Mouse (Mus musculus): Measurements from ENCODE around the gene Gatb. TPM values are rescaled to one million over a fixed set of nuclear protein-coding genes. Genes with fewer than 3 reads are reported as not detected.
A peak's percentile ranks its signal among the peaks of the same experiment; 100 is the strongest.

Gene Gatb
- 26.5 and 29.5 TPM in 2 replicates for polyA plus RNA-seq (2016; fragmentation: Nextera tagmentation; extraction: Ambion mirVana)

DNA sequence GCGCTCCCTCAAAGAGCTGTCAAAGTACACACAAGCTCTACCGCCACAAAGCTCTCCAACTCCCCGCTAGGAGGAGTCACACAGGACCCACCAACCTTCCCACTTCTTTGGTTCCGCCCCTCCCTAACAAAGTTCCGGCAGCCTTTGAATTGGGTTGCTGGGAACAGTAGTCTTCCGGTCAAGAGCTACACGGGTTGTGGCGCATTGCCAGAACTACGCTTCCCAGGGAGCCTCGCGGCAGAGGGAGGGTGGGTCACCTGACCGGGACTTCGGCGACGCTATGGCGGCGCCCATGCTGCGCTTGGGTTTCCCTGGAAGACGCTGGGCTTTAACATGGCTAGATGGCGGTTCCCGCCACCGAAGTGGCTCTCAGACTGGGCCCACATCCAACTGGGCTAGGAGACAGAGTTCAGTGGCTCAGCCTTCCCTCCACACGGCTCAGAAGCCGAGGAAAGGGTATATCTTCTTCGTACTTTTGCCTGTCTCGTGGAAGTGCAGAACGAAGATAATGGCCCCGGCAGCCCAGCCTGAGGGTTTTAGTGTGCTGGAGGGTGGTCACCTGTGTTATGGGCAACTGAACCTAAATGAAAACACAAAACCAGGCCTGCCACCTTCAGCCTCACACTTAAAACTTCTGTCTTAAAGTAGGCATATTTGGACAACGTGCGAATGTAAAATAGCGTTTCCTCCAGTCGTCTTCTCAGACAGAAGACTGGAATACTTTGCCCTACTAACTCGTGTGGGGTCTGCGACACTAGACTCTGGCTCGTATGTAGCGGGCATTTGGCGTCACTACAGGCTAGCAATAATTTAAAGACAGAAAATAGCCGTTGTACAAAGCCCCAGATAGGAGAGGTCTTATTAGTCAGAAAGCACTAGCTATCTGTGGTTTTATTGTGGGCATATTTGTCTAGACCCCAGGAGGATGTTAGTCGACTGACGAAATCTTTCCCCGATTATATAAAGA is at the start of gene Gatb:
TSS of gene Gatb (plus strand) at position 256 of the 967 bp plus-strand sequence.
- no peaks in the 10 kb centered on the region for H3K36me3 ChIP-seq
- peak within 1 kb of the TSS; percentile 84 for H3K4me3 ChIP-seq
- H3K9me3 ChIP-seq (replicated peaks), result no peaks in the 10 kb centered on the region
- H3K27me3 ChIP-seq (ENCODE audit: low read depth, poor library complexity, severe bottlenecking), result no peaks in the 10 kb centered on the region
- WGBS, result 4% methylated on average over 41 of the region's 41 CpGs
- H3K27ac ChIP-seq, result peak within 1 kb of the TSS; percentile 93
- DNase-seq (ENCODE audit: low spot score), result peak; percentile 93
- 0 out of 2 replicates have a peak, but pooled peaks cover 9% of the 10 kb centered on the region for H3K4me1 ChIP-seq

DNA sequence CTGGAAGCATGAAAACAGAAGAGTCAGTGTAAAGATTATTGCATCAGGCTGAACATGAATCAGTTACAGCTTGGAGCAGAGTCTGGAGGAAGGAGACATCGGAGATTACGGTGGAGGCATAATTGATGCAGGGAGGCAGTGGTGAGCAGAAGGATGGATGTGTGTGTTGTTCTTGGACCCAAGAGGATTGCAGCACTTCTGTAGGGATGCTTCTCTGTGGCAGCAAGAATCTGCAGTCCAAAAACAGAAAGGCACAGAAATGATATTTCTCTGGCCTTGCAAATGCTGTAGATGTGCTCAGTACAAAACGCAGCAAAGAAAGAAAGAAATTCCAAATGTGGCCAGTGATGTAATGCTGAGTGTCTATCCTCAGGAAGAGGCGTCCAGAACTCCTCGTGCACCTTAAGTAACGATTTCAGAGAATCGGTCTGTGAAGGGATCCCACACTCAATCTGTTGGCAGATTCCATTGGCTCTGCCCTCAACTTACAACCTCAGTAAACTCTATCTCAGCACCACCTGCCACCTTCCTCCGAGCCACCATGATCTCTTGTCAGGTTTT is 43.2 kb upstream of the Gatb start:
- H3K4me3 ChIP-seq, result no peak overlapping the region
- no peaks in the 10 kb centered on the region for H3K9me3 ChIP-seq (replicated peaks)
- peaks cover 29% of the 10 kb centered on the region for H3K4me1 ChIP-seq
- no peaks in the 10 kb centered on the region for H3K36me3 ChIP-seq
- no peak overlapping the region for H3K27ac ChIP-seq
- no peaks in the 10 kb centered on the region for H3K27me3 ChIP-seq (ENCODE audit: low read depth, poor library complexity, severe bottlenecking)
- DNase-seq (ENCODE audit: low spot score), result no peak
- 90% methylated on average over 8 of the region's 8 CpGs for WGBS

DNA sequence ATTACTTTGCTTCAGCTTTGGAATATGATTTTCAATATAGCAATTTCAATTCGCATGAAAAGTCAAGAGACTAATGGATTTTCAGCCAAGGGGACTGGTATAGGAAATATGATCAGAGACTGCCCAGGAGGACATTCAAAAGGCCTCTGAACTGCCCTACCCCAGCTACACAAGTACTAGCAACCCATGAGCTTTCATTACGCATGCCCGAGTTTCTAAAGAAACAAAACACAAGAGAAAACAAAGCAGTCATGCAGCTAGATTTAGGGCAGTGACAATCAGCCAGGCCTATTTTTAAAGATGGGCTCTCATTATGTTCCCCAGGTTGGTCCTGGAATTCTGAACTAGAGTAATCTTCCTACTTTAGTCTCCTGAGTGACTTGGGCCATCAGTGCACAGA is 41.5 kb upstream of the Gatb start:
- peaks cover 42% of the 10 kb centered on the region for H3K4me1 ChIP-seq
- 90% methylated on average over 3 of the region's 3 CpGs for WGBS
- no peaks in the 10 kb centered on the region for H3K36me3 ChIP-seq
- H3K27me3 ChIP-seq (ENCODE audit: low read depth, poor library complexity, severe bottlenecking), result no peaks in the 10 kb centered on the region
- H3K9me3 ChIP-seq (replicated peaks), result no peaks in the 10 kb centered on the region
- no peak for DNase-seq (ENCODE audit: low spot score)
- H3K27ac ChIP-seq, result no peak overlapping the region
- H3K4me3 ChIP-seq, result no peak overlapping the region

DNA sequence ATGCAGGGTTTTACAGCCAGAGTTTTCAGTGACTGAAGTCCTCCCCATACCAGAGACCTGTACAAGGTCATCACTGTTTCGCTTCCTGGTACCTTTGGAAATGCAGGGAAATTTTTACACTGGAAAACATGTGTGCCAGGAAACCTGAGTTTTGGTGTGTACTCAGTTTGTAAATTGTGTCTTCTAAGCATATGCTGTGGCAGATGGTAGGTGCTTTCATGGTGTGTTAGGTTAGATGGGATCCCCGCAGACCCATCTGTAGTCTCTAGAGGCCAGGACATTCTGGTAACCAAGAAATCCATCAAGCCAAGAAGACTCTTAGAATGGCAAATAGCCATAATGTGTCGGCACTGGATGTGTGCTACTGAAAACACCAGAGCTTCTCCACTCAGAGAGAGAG is 38.9 kb upstream of the Gatb start:
- peaks cover 37% of the 10 kb centered on the region for H3K4me1 ChIP-seq
- WGBS, result 89% methylated on average over 3 of the region's 3 CpGs
- no peak overlapping the region for H3K4me3 ChIP-seq
- no peaks in the 10 kb centered on the region for H3K9me3 ChIP-seq (replicated peaks)
- no peaks in the 10 kb centered on the region for H3K36me3 ChIP-seq
- no peaks in the 10 kb centered on the region for H3K27me3 ChIP-seq (ENCODE audit: low read depth, poor library complexity, severe bottlenecking)
- no peak for DNase-seq (ENCODE audit: low spot score)
- H3K27ac ChIP-seq, result 0 out of 2 replicates have a peak overlapping the region, but pooled peaks have one; percentile 46

DNA sequence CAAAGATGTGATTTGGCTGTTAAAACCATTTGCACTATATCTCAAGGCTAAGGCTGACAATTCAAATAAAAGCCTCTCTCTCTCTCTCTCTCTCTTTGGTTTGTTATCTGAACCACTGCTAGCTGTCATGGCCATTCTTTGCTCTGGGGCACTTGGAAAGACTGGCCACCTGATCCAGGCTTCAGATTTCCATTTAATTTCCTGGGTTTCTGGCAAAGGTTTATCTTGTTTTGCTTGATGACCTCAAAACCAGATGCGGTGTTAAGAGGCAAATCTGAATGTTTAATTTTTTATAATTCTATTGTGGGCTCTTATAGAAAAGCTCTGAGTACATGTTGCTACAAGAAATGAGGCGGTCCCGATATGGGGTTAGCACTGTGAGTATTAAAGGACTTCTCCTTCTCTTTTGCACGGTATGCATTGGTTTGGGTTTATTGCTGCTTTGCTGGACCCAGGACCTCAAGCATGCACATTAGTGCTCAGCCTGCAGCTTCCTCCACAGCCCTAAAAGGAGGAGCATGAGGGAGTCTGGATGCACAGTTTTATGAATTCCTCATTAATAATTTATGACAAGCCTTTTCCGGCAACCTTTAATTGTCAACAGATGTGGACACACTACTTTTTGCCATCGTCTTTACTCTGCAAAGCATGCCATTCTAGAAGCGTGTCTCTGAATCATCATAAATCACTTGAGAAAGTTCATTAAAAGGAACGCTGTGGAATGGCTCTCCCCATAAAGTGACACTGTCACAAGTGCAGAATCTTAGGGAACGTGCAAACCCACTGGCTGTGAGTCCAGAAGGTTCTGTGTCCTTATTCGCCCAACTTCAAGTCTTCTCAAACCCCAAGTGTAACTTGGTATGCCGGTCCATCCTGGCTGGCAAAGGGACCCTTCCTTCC is 38.0 kb upstream of the Gatb start:
- Histone ChIP-seq H3K27me3 (ENCODE audit: low read depth, poor library complexity, severe bottlenecking) (no peaks in the 10 kb centered on the region), H3K4me3 (no peak overlapping the region), H3K4me1 (peaks cover 37% of the 10 kb centered on the region), H3K36me3 (no peaks in the 10 kb centered on the region), H3K27ac (0 out of 2 replicates have a peak overlapping the region, but pooled peaks have one; percentile 1), H3K9me3 (replicated peaks) (no peaks in the 10 kb centered on the region)
- 49% methylated on average over 11 of the region's 11 CpGs for WGBS
- DNase-seq (ENCODE audit: low spot score), result no peak

DNA sequence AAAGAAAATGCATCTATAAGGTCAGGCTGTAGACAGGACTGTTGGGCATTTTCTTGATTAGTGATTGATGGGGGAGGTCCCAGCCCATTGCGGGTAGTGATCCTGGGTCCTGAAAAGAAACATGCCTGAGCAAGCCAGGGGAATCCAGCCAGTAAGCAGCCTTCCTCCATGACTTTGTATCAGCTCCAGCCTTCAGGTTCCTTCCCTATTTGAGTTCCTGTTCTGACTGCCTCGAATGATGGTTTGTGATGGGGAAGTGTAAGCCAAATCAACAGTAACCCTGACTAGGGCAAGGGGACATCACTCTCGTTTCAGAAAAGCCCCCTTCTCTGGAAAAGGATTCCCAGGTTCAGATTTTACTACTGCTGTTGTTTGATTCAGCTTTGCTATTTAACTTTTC is 31.2 kb upstream of the Gatb start:
- Histone ChIP-seq H3K36me3 (no peaks in the 10 kb centered on the region), H3K27ac (no peak overlapping the region), H3K4me3 (no peak overlapping the region), H3K9me3 (replicated peaks) (no peaks in the 10 kb centered on the region), H3K4me1 (no peaks in the 10 kb centered on the region), H3K27me3 (ENCODE audit: low read depth, poor library complexity, severe bottlenecking) (no peaks in the 10 kb centered on the region)
- no peak for DNase-seq (ENCODE audit: low spot score)
- 67% methylated on average over 3 of the region's 3 CpGs for whole genome bisulfite sequencing

DNA sequence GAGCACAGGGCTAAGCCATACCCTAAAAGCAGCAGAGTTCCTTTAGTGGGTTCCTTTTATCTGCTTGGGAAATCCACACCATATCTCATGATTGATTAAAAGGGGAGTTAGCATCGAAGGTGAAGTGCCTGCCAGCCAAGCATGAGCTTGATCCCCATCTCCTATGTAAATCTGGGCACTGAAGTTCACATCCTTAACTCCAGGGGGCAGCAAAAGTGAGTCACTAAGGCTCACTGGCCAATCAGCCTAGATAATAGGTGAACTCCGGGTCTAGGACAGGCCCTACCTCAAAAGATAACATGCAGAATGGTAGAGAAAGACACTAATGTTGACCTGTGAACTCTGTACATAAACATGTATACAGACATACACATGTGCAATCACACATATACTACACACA is 30.3 kb upstream of the Gatb start:
- Histone ChIP-seq H3K27ac (no peak overlapping the region), H3K4me1 (no peaks in the 10 kb centered on the region), H3K4me3 (no peak overlapping the region), H3K36me3 (no peaks in the 10 kb centered on the region), H3K27me3 (ENCODE audit: low read depth, poor library complexity, severe bottlenecking) (no peaks in the 10 kb centered on the region), H3K9me3 (replicated peaks) (no peaks in the 10 kb centered on the region)
- no peak for DNase-seq (ENCODE audit: low spot score)
- WGBS, result 58% methylated on average over 2 of the region's 2 CpGs

DNA sequence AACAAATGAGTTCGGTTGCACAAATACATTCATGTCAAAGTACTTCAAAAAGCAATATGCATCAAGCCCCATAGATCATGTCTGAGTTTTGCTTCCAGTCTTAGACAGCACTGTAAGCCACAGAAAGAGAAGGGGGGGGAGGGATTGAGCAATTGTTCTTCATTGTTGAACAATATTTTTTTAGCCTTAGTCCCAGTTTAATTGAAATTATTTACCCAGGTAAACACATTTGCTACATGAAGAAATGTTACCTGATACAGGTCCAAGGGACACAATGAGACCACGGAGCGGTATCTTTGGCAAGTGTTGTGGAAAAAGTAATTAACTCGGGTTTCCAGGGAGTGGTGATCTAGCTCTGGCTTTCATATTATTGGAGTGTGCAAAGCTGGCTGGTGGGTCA is 23.6 kb upstream of the Gatb start:
- Histone ChIP-seq H3K27me3 (ENCODE audit: low read depth, poor library complexity, severe bottlenecking) (no peaks in the 10 kb centered on the region), H3K4me1 (peaks cover 14% of the 10 kb centered on the region), H3K4me3 (no peak overlapping the region), H3K36me3 (no peaks in the 10 kb centered on the region), H3K9me3 (replicated peaks) (no peaks in the 10 kb centered on the region), H3K27ac (no peak overlapping the region)
- WGBS, result 86% methylated on average over 4 of the region's 4 CpGs
- no peak for DNase-seq (ENCODE audit: low spot score)

DNA sequence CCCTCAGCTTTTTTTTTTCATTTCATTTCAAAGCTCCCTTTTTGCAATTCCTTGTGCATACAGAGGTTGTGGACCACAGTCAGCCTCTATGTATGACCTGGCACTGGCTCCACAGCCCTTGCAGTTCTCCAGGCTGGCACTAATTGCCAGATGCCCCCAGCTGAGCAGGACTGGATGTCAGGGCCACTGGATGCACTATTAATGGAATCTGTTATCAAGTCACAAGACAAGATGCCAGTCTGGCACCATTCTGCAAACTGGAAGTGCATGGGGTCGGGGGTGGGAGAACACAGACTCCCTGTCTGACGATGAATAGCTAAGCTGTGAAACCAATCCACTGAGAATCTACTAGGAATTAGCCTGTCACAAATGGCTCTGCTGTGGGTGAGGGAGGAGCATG is 22.6 kb upstream of the Gatb start:
- Histone ChIP-seq H3K27ac (no peak overlapping the region), H3K4me1 (peaks cover 14% of the 10 kb centered on the region), H3K9me3 (replicated peaks) (no peaks in the 10 kb centered on the region), H3K4me3 (no peak overlapping the region), H3K36me3 (no peaks in the 10 kb centered on the region), H3K27me3 (ENCODE audit: low read depth, poor library complexity, severe bottlenecking) (no peaks in the 10 kb centered on the region)
- WGBS, result 79% methylated on average over 2 of the region's 2 CpGs
- DNase-seq (ENCODE audit: low spot score), result no peak

DNA sequence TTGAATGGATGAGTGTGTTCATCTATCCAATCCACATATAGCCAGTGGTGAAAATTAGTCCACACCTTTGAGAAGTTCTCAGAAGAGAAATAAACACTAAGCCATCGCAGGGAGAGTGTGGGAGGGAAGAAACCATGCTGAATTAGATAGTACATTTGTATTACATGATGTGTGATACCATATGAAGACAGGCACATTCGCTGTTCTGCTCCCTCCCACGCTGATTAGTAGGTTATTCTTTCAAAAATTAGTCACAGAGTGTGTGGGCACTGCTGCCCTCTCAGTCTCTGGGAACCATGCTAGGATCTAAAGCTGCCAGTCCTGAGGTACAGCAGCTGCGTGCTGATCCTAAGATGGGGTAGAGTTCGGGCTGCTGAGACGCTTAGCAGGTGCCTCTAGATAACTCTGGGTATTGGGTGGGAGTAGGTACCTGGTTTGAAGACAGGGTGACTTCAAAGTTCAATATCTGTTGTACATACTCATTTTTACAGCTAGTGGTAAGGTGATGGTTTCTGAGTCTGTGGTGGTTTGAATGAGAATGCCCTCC is 20.1 kb upstream of the Gatb start:
- 92% methylated on average over 6 of the region's 6 CpGs for WGBS
- no peaks in the 10 kb centered on the region for H3K27me3 ChIP-seq (ENCODE audit: low read depth, poor library complexity, severe bottlenecking)
- no peaks in the 10 kb centered on the region for H3K9me3 ChIP-seq (replicated peaks)
- H3K4me3 ChIP-seq, result no peak overlapping the region
- no peak for DNase-seq (ENCODE audit: low spot score)
- no peak overlapping the region for H3K27ac ChIP-seq
- peaks cover 14% of the 10 kb centered on the region for H3K4me1 ChIP-seq
- no peaks in the 10 kb centered on the region for H3K36me3 ChIP-seq

DNA sequence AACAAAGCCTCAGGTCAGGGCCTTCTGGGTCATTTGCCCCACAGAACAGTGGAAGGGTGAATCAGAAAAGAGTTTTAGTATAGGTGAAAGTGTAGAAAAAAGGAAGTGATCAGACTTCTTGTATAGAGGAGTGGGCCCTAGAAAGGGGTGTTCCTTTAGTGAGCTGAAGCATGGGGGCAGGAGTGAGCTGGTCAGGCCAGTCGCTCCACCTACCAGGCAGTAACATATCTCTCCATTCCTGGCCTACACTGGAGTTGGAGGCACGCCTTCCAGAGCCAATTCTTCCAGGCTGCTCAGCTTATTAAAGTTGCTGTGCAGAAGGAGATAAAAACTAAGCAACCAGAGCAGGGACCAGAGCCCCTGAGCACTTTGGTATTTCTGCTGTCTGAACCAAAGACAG is 9.3 kb upstream of the Gatb start:
- Histone ChIP-seq H3K9me3 (replicated peaks) (no peaks in the 10 kb centered on the region), H3K4me1 (no peaks in the 10 kb centered on the region), H3K27me3 (ENCODE audit: low read depth, poor library complexity, severe bottlenecking) (no peaks in the 10 kb centered on the region), H3K4me3 (no peak overlapping the region), H3K27ac (no peak overlapping the region), H3K36me3 (no peaks in the 10 kb centered on the region)
- 73% methylated on average over 2 of the region's 2 CpGs for WGBS
- DNase-seq (ENCODE audit: low spot score), result no peak

DNA sequence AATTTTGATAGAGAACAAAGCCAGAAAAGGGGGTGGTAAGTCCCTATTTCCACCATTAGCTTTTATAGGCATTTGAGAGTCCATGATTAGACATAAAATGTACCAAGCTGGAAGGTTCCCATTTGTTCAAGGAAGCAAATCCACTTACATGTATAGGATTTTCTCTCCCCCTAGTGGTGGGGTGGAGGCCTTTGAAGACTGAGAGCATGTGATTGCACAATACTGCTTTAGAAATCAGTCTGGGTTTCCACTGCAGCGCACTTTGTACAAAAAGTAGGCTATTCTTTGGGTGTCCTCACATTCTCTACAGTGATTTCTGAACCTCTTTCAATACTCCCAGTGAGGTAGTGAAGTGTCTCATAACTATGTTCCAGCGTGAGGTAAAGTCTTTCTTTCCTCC is 2.6 kb upstream of the Gatb start:
- no peaks in the 10 kb centered on the region for H3K36me3 ChIP-seq
- no peaks in the 10 kb centered on the region for H3K9me3 ChIP-seq (replicated peaks)
- H3K27ac ChIP-seq, result no peak overlapping the region
- no peaks in the 10 kb centered on the region for H3K27me3 ChIP-seq (ENCODE audit: low read depth, poor library complexity, severe bottlenecking)
- WGBS, result 70% methylated on average over 2 of the region's 2 CpGs
- peak; percentile 47 for DNase-seq (ENCODE audit: low spot score)
- no peak overlapping the region for H3K4me3 ChIP-seq
- H3K4me1 ChIP-seq, result 0 out of 2 replicates have a peak, but pooled peaks cover 9% of the 10 kb centered on the region
